Mouse (Mus musculus) heart, postnatal 10 days (tissue): ENCODE data around the gene Serpina3g. TPM values are rescaled to one million over a fixed set of nuclear protein-coding genes. Genes with fewer than 3 reads are reported as not detected.
"Not testable (repeated sequence)": the region's sequence is repeated elsewhere in the genome, so short reads cannot be mapped to it uniquely, and the experiment has no call there.

ENCODE experiments used
- DNase-seq, 2 experiments: peaks; one replicate each; pipeline ENCODE4 v3.0.0; 2021
- intact Hi-C: fragments of 180-260 bp; cut with DNase I; formaldehyde crosslinking; loops from one replicate; pipeline ENCODE4 v1.15.1; 2025
- total RNA-seq, 2 experiments: library from RNA; stranded (reverse); gene quantifications; 2 replicates each; pipeline ENCODE4 v1.2.3; 2021

The Serpina3g gene
- 1 to 10 TPM in 1 of 2 experiments, under 1 TPM in 1; 0.62 to 1.1 TPM for total RNA-seq

DNA sequence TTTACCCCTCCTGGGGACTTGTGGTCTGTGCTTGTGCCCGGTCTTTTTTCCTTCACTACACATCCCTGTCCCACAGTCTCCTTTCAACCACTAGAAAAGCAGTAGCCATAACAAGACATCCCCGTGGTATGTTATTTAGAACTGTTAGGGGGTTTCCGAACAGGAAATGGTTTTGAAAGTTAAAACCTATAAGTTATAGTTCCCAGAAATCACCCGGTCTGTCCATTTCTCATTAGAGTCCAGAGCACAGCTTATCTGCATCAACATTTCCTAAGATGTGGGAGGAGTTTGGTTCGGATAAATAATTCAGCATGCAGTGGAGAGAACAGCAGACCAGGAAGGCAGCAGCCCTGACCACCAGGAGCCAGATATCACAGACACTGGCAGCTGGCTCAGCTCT lies at the start of gene Serpina3g:
TSS of gene Serpina3g (plus strand) at position 331 of the 400 bp plus-strand sequence.
- intact Hi-C loops, result no loop called here

DNA sequence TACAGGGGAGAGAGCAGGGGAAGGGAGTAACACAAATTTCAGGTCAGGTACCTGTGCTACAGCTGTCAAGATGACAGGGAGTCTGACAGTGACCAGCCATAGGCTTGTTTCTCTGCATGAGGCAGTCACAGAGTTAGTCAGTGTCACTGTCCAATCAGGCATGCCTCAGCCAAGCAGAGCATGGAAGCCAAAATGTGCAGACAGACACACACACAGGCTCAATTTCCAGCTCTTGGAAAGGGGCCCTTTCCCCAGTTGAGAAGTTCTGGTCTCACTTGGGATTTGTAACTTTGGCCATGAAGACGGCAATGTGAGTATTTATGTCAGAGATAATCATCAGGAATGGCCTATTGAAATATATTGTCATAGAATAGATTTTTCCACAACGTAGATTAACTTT lies 46.8 kb upstream of the Serpina3g start:
- no peak for DNase-seq
- intact Hi-C loops, result no loop called here

More for the DNA sequence above, at the start of gene Serpina3g:
- no peak for DNase-seq

DNA sequence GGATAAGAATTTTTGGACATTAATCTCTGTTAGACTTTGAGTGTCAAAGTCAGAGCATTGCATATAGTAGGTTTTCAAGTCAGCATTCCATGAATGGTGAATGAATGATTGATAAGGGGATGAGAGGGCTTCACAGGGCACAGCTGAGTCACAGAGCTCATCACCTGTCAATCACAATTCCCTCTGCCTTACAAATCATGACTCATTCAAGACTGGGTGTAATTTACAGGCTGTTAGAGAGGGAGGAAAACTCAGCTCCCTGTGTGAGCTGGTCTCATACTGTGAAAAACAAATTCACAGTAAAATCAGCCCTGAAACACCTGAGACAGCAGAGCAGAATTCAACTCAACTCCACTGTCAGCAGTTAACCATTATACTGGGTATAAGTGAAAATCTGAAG lies 45.2 kb upstream of the Serpina3g start:
- intact Hi-C loops, result no loop called here
- no peak for DNase-seq

DNA sequence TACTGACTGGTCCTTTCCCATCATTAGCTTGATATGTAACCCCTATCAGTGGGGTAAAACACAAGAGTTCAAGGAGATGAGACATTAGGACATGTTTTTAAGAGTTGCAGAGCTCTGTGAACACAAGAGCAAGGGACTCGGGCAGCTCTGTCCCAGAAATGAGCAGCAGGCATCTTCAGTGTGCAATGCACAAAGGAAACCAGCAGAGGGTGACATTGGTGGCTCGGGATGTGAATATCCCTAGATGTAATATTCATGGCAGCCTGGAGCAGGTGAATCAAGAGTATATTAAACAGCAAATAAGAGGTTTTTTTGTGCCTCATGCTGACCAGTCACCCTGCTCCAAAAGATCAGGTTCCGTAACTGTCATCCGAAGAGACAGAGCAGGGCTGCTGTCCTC lies 26.9 kb upstream of the Serpina3g start:
- no peak for DNase-seq
- intact Hi-C loops, result no loop called here

DNA sequence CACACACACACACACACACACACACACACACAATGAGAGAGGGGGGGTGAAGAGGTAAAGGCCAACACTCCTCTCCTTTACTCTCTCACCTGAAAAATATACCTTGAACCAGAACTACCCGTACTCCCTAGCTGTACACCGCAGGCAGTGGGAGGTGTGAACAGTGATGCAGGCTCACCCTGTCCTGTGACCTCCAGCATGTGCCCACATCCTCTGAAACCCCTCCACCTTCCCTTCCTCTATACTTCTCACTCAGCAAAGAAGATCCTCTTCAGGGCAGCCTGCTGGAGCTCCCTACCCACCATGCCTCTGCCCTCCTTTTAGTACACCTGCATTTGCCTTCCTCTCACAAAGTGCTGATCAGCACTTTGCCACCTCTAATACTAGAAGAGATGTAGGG lies 26.2 kb upstream of the Serpina3g start:
- intact Hi-C loops, result no loop called here

DNA sequence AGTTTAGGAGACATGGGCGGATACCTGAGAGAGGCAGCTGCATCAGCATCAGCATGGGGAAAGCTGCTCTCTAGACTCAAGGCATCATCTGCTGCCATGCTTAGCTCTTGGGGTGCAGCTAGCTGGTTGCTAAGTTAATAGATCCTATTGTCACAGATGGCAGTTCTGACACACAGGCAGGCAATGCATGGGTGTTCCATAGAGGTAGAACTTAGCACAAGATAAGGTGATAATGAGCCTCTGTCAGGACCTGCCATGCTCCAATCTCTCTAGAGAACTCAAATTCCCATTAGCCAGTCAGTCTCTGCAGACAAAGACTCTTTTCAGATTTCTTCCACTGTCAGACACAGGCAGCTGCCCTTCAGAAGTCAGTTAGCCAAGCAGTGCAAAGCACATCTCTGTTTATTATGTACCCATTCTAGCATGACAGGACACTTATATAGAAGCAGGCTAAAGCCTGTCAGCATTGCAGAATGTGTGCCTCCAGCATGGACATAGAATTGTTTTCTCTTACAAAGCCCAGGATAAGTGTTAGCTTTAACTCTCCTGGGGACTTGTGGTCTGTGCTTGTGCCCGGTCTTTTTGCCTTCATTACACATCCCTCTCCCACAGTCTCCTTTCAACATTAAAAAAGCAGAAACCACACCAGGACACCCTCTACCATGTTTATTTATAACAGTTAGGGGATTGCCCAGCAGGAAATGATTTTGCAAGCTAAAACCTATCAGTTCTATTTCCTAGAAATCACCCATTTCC lies 22.2 kb upstream of the Serpina3g start:
- intact Hi-C loops, result no loop called here
- DNase-seq, result no peak

More for the DNA sequence above, 26.2 kb upstream of the Serpina3g start:
- DNase-seq, result no peak

DNA sequence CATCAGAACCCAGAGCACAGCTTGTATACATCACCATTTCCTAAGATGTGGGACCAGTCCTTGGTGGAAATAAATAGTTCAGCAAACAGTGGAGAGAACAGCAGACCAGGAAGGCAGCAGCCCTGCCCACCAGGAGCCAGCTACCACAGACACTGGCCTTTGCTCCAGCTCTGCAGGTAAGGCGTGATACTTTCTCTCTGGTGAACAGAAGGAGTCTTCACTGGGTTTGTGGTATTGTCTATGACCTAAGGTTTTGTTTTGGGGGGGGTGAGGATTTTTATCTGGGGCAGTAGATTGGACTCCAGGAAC lies 21.6 kb upstream of the Serpina3g start, which contains the start of gene Serpina3f:
TSS of gene Serpina3f (plus strand) at position 100 of the 309 bp plus-strand sequence.
- intact Hi-C loops, result no loop called here
- no peak for DNase-seq

DNA sequence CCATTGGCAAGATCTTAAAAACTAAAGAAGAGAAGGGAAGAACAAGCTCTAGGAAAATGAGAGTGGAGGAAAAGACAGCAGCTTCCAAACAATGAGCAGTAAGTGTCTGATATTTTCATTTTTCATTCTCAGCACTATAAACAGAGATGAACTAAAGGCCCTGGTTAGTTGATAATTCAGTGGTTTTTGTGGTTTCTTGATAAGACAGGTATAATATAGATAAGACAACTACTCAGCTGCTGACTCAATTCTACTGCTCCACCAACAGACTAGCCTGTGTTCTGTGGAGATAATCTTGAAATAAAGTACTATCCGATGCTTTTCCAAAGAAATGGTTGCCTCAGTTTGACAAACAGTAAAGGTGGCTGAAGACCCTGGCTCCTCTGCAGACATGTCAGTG lies 20.8 kb upstream of the Serpina3g start:
- no peak for DNase-seq
- intact Hi-C loops, result no loop called here

DNA sequence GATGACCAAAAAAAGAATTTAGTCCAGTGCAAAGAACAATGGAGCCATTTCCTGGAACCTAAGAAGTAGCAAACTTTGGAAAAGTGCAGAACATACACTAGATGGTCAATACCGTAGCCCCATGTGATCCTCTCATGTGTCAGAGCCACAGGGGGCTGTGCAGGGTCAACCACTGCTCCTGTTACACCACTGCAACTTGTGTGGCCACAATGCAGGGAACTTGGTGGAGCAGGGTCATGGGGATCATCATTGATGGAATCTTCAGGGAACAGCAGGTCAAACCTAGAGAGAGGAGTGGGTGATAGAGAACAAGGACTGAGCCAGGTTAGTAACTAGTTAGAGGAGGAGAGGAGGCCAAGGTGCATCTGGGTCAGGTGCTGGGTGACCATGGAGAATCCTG lies 14.4 kb upstream of the Serpina3g start:
- intact Hi-C loops, result loop anchor here (10.0 kb wide), 1 partner anchor 193 kb away; no protein-coding TSS in a partner anchor
- DNase-seq, result no peak

DNA sequence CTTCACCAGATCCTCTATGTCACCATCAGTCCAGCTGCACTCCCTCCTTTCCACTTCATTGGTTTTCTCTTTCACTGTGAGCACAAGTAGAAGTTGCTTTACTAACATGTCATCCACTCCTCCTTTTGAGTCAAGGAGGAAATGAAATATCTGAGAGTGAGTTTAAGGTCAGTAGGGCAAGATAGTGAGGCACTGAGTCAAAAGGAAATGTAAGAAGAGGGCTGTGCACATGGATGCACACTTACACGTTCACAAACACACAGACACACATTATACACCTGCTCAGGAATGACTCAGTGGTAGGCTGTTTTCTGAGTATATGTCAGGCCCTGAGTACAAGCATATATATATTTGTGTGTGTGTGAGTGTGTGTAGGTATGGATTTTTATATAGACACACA lies 12.4 kb upstream of the Serpina3g start:
- intact Hi-C loops, result loop anchor here (10.0 kb wide), 1 partner anchor 191 kb away; no protein-coding TSS in a partner anchor
- no peak for DNase-seq

DNA sequence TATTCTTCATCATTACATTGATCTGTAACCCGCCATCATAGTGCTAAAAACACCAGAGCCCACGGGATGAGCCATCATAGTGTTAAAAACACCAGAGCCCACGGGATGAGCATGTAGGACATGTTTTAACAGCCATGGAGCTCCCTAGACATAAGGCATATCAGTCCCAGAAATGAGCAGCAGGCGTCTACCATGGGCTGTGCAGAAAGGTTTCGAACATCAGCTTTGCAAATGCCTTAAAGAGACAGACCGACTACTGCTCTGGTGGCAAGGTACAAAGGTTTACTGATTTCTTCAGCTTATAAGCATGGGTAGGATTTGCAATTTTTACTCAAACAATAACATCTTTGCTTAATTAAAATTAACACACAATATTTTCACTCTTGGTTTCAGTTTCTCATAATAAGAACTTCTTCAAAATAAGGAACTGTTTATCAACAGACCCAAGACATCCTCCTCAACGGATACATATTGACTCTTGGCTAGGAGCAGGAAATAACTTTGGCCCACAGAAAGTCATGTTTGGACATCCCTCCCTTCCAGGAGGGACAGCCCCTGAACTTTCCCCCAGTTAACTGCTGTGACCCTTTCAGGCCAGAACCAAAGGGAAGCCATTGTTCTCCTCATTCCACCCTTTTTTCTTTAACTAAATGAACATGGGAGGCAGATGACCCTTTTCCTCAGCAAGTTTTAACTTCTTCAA lies 11.3 kb upstream of the Serpina3g start:
- intact Hi-C loops, result loop anchor here (10.0 kb wide), 1 partner anchor 190 kb away; no protein-coding TSS in a partner anchor
- DNase-seq, result peak; percentile 27 to 40

DNA sequence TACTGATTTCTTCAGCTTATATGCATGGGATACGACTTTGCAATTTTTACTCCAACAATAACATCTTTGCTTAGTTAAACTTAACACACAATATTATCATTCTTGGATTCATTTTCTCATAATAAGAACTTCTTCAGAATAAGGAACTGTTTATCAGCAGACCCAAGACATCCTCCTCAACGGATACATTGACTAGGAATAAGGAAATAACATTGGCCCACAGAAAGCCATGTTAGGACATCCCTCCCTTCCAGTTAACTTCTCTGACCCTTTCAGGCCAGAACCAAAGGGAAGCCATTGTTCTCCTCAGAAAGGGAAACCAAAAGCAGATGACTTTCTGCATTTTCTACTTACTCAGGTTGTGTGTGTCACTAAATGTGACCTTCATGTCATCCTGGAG lies 5.3 kb upstream of the Serpina3g start:
- DNase-seq, result no peak
- intact Hi-C loops, result no loop called here

DNA sequence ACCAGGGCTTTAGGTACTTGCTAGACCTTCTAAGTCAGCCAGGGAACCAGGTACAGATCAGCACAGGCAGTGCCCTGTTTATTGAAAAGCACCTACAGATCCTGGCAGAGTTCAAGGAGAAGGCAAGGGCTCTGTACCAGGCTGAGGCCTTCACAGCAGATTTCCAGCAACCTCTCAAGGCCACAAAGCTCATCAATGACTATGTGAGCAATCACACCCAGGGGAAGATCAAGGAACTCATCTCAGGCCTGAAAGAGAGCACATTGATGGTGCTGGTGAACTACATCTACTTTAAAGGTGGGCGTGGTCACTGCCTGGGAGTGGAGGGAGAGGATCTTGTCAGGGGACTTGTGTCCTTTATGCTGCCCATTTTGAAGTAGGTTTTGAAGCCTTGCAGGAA lies 2.0 kb downstream of the Serpina3g start:
- intact Hi-C loops, DNase-seq: not testable (repeated sequence)

DNA sequence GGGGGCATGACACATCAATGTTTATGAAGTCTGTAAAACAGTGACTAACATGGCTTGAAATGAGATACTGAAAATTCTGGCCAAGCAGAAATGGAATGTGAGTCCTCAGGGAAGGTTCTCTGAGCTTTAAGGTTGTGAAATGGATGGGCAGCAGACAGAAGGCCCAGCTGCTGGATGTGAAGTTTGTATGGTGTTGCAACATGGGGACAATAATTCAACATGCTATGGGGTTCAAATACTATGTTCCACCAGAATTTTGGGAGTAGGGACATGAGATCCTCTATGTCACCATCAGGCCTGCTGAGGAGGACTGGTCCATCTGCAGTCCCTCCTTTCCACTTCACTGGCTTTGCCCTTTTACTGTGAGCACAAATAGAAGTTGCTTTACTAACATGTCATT lies 7.3 kb downstream of the Serpina3g start:
- intact Hi-C loops, result no loop called here
- no peak for DNase-seq

DNA sequence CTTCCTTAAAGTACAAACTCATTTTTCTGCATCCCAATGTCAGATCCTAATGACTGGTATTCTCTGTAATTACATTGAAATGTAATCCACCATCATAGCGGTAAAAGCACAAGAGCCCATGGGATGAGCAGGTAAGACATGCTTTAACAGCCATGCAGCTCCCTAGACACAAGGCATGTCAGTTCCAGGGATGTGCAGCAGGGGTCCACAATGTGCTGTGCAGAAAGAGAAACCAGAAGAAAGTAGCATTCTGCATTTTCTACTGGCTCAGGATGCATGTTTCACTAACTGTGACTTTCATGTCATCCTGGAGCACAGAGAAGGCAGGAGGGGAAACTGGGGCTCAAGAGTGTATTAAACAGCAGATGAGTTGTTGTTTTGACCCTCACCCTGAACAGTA lies 9.0 kb downstream of the Serpina3g start:
- intact Hi-C loops, result no loop called here
- DNase-seq, result peak; percentile 11 to 29

DNA sequence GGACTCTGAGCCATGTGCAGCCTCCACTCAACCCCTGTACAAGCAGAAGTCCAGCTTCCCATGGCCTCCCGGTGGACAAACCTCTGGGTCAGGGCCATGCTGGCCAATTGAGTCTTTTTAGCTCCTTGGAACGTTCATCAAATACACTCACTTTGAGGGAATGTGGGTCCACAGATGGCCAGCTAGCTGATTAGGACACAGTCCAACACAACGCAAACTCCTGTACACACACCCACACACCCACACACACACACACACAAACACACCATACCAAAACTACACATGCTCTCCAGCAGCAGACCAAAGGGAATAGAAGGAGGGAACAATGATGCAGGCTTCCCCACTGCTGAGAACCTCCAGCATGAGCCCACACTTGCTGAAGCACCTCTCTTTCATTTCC lies 9.6 kb downstream of the Serpina3g start:
- intact Hi-C loops, result no loop called here
- peak; percentile 28 to 33 for DNase-seq

DNA sequence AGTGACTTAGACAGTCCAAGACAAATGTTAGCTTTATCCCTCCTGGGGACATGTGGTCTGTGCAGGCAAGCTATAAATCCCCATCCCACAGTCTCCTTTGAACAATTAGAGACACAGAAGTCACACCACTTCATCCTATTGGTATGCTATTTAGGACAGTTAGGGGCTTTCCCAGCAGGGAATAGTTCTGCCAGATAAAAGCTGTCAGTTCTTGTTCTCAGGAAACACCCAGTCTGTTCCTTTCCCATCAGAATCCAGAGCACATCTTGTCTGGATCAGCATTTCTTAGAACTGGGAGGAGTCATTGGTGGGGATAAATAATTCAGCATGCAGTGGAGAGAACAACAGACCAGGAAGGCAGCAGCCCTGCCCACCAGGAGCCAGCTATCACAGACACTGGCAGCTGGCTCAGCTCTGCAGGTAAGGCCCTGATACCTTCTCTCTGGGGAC lies 11.5 kb downstream of the Serpina3g start:
- peak; percentile 9 to 14 for DNase-seq
- intact Hi-C loops, result no loop called here

DNA sequence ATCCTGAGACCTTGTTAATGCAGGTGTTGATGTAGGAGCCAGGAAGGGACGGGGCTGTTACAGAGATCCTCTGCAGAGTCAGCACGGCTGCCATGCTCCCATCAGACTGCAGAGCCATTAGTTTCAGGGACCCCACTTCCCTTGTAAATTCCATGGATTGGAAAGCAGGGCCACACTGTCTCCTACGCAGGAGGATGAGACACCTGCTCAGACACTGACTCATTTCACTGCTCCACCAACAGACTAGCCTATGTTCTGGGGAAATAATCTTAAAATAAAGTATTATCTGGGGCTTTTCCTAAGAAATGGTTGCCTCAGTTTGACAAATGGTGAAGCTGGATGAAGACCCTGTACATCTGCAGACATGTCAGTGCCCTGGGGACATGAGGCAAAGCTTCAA lies 12.2 kb downstream of the Serpina3g start:
- DNase-seq, result no peak
- intact Hi-C loops, result no loop called here

DNA sequence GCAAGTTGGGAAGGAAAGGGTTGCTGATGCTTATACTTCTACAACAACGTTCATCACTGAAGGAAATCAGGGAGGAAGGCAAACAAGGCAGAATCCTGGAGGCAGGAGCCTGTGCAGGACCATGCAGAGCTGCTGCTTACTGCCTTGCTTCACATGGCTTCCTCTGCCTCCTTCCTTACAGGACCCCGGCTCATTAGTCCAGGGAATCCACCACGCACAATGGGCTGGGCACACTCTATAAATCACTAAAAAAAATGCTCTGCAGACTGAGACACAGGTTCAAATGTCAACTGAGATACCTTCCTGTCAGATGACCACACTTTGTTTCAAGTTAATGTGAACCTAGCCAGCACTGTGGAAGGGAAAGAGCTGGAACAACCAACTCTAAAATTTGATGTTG lies 25.0 kb downstream of the Serpina3g start:
- no peak for DNase-seq
- intact Hi-C loops, result no loop called here

DNA sequence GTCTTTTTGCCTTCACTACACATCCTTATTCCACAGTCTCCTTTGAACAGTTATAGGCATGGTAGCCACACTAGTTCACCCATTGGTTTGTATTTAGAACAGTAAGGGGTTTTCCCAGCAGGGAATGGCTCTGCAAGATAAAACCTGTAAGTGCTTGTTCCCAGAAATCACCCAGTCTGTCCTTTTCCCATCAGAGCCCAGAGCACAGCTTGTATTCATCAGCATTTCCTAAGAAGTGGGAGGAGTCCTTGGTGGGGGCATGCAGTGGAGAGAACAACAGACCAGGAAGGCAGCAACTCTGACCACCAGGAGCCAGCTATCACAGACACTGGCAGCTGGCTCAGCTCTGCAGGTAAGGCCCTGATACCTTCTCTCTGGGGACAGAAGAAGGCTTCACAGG lies 26.8 kb downstream of the Serpina3g start, which contains the start of gene Serpina3i:
TSS of gene Serpina3i (plus strand) at position 260 of the 400 bp plus-strand sequence.
- intact Hi-C loops, result no loop called here
- DNase-seq, result peak in 1 of 2 experiments; percentile 13

DNA sequence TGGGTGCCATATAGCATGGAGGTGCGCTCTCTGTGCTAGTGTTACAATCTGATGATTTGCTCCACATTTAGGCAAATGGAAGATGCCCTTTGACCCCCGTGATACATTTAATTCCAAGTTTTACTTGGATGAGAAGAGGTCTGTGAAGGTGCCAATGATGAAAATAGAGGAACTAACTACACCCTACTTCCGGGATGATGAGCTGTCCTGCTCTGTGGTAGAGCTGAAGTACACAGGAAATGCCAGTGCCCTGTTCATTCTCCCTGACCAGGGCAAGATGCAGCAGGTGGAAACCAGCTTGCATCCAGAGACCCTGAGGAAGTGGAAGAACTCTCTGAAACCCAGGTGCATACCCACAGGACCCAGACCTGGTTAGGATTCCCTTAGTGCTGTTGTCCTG lies 30.3 kb downstream of the Serpina3g start:
- no peak for DNase-seq
- intact Hi-C loops, result no loop called here
